ENCODE assay signal across 8 mouse cellular contexts in genomic region chr7:31097583-31098248, GRCm38 (mm10). TPM values are rescaled to one million over a fixed set of nuclear protein-coding genes. Genes with fewer than 3 reads are reported as not detected.
DNase-seq lines count a peak whose midpoint lies in the region; ATAC-seq and TF ChIP-seq lines count a peak whose summit lies in the region.

No protein-coding gene starts in this region.

- H3K27me3 ChIP-seq in heart, embryonic 12.5 days (replicated peaks) = peaks cover 10% of the 10 kb centered on the region; the same call in 1 of the 2 replicates
- 0 out of 2 replicates have a peak, but pooled peaks cover 3% of the 10 kb centered on the region for H3K27me3 ChIP-seq in kidney, embryonic 16.5 days (ENCODE audit: insufficient read depth, low read length)
- H3K27me3 ChIP-seq in liver, adult 2 months (ENCODE audit: control insufficient read depth, insufficient read depth, low read length) = no peaks in the 10 kb centered on the region
- H3K27me3 ChIP-seq in splenic B cell, adult 2 months (ENCODE audit: control insufficient read depth, insufficient read depth, low read length, poor library complexity, severe bottlenecking) = no peaks in the 10 kb centered on the region

- no peaks in the 10 kb centered on the region for H3K79me2 ChIP-seq in liver, adult 2 months (ENCODE audit: control insufficient read depth, insufficient read depth, low read length)

- H3K4me3 ChIP-seq in bone marrow, adult 2 months (replicated peaks; ENCODE audit: control insufficient read depth, low read depth, low read length) = no peak overlapping the region
- no peak overlapping the region for H3K4me3 ChIP-seq in embryonic fibroblast, embryonic 13.5 days (ENCODE audit: insufficient read depth, low read length)
- peak overlapping the region; percentile 27 for H3K4me3 ChIP-seq in heart, embryonic 12.5 days
- peak overlapping the region; percentile 24 for H3K4me3 ChIP-seq in kidney, embryonic 16.5 days (ENCODE audit: low read length)
- no peak overlapping the region for H3K4me3 ChIP-seq in liver, adult 2 months (ENCODE audit: insufficient read depth, low read depth, low read length)

- no peak for TF ChIP-seq POLR2A in bone marrow, adult 2 months (IDR thresholded peaks at IDR 0.05; ENCODE audit: borderline replicate concordance, control insufficient read depth, low read depth, low read length)
- TF ChIP-seq POLR2A in embryonic fibroblast, embryonic 13.5 days (IDR thresholded peaks at IDR 0.05; ENCODE audit: low read depth, low read length) = 0 out of 2 replicates have a peak, but pooled peaks have one; percentile 27
- no peak for TF ChIP-seq POLR2A in liver, adult 2 months (IDR thresholded peaks at IDR 0.05; ENCODE audit: extremely low read depth, insufficient read depth, low read length)

- H3K4me2 ChIP-seq in heart, embryonic 12.5 days = peak overlapping the region; percentile 63
- peak overlapping the region; percentile 46 for H3K4me2 ChIP-seq in kidney, embryonic 16.5 days (replicated peaks; ENCODE audit: low read depth, low read length)

- peak; percentile 96 for TF ChIP-seq CTCF in bone marrow, adult 2 months (IDR thresholded peaks at IDR 0.05; ENCODE audit: control insufficient read depth, insufficient read depth, low read length)
- TF ChIP-seq CTCF in embryonic fibroblast, embryonic 13.5 days (IDR thresholded peaks at IDR 0.05; ENCODE audit: borderline replicate concordance, insufficient read depth, low read length) = peak; percentile 94
- peak; percentile 97 for TF ChIP-seq CTCF in liver, adult 2 months (IDR thresholded peaks at IDR 0.05; ENCODE audit: low read depth, low read length)

- H3K27ac ChIP-seq in bone marrow, adult 2 months (ENCODE audit: control insufficient read depth, insufficient read depth, low read depth, low read length, poor library complexity) = no peak overlapping the region
- H3K27ac ChIP-seq in embryonic fibroblast, embryonic 13.5 days (ENCODE audit: insufficient read depth, low read length) = no peak overlapping the region
- H3K27ac ChIP-seq in heart, embryonic 12.5 days (ENCODE audit: poor library complexity, severe bottlenecking) = no peak overlapping the region
- H3K27ac ChIP-seq in kidney, embryonic 16.5 days (ENCODE audit: low read length) = no peak overlapping the region
- H3K27ac ChIP-seq in liver, adult 2 months (replicated peaks; ENCODE audit: insufficient read depth, low read depth, low read length) = no peak overlapping the region

- no peaks in the 10 kb centered on the region for H3K4me1 ChIP-seq in bone marrow, adult 2 months (ENCODE audit: control insufficient read depth, insufficient read depth, low read length)
- H3K4me1 ChIP-seq in embryonic fibroblast, embryonic 13.5 days (ENCODE audit: control insufficient read depth, insufficient read depth, low read length) = no peaks in the 10 kb centered on the region
- H3K4me1 ChIP-seq in heart, embryonic 12.5 days (replicated peaks) = peaks cover 6% of the 10 kb centered on the region; the same call in 1 of the 2 replicates
- H3K4me1 ChIP-seq in kidney, embryonic 16.5 days (ENCODE audit: insufficient read depth, low read length) = 0 out of 2 replicates have a peak, but pooled peaks cover 3% of the 10 kb centered on the region
- 0 out of 2 replicates have a peak, but pooled peaks cover 1% of the 10 kb centered on the region for H3K4me1 ChIP-seq in liver, adult 2 months (ENCODE audit: control insufficient read depth, insufficient read depth, low read length)

- ATAC-seq in heart, embryonic 12.5 days (ENCODE audit: insufficient number of reproducible peaks, low FRiP score) = peak; percentile 88
- peak; percentile 95 for ATAC-seq in kidney, embryonic 16.5 days (ENCODE audit: low FRiP score, low TSS enrichment)

- no peaks in the 10 kb centered on the region for H3K9me3 ChIP-seq in heart, embryonic 12.5 days (replicated peaks)
- no peaks in the 10 kb centered on the region for H3K9me3 ChIP-seq in kidney, embryonic 16.5 days (ENCODE audit: low read length)

- peak; percentile 80 for DNase-seq in A20 (ENCODE audit: low read depth, low spot score)
- peak; percentile 72 for DNase-seq in liver, adult 2 months (ENCODE audit: extremely low read depth, low read depth, low spot score)
- DNase-seq in naive thymus-derived CD4-positive, alpha-beta T cell, adult 2 months (ENCODE audit: low read depth) = peak; percentile 95
- DNase-seq in splenic B cell, adult 2 months (ENCODE audit: low read depth, low spot score) = peak; percentile 94

- H3K36me3 ChIP-seq in heart, embryonic 12.5 days = no peaks in the 10 kb centered on the region
- H3K36me3 ChIP-seq in kidney, embryonic 16.5 days (ENCODE audit: insufficient read depth, low read length) = no peaks in the 10 kb centered on the region
- peaks cover 30% of the 10 kb centered on the region for H3K36me3 ChIP-seq in liver, adult 2 months (ENCODE audit: control insufficient read depth, insufficient read depth, low read length)
- no peaks in the 10 kb centered on the region for H3K36me3 ChIP-seq in splenic B cell, adult 2 months (ENCODE audit: control insufficient read depth, insufficient read depth, low read length, poor library complexity, severe bottlenecking)

- 45% methylated on average over 20 of the region's 20 CpGs for WGBS in bone marrow, adult 2 months
- WGBS in heart, embryonic 12.5 days = 41% methylated on average over 20 of the region's 20 CpGs
- 32% methylated on average over 19 of the region's 20 CpGs for WGBS in kidney, embryonic 16.5 days
- WGBS in liver, adult 2 months = 53% methylated on average over 20 of the region's 20 CpGs

- 0 out of 2 replicates have a peak overlapping the region, but pooled peaks have one; percentile 46 for H3K9ac ChIP-seq in heart, embryonic 12.5 days
- peak overlapping the region; percentile 35; the same call in 1 of the 2 replicates for H3K9ac ChIP-seq in kidney, embryonic 16.5 days (replicated peaks; ENCODE audit: low read length)
- H3K9ac ChIP-seq in liver, adult 2 months (ENCODE audit: low read depth, low read length) = no peak overlapping the region

RNA-seq across cellular contexts. Expression of gene Hpn, which starts 17.4 kb away (rescaled TPM):
- 38.2 and 59.6 TPM in 2 replicates for polyA plus RNA-seq in bone marrow, adult 2 months (2011; ENCODE audit: insufficient read depth, insufficient read length, low replicate concordance, missing spikeins)
- 0.60 and 0.90 TPM in 2 replicates for polyA plus RNA-seq in embryonic fibroblast, embryonic 13.5 days (2011; ENCODE audit: insufficient read length, low read depth, missing spikeins)
- 1.9 and 2.0 TPM in 2 replicates for polyA plus RNA-seq in heart, embryonic 12.5 days (2016; fragmentation: Nextera tagmentation; extraction: Ambion mirVana)
- 72.9 and 77.0 TPM in 2 replicates for polyA plus RNA-seq in kidney, embryonic 16.5 days (2015; fragmentation: Nextera tagmentation; extraction: Ambion mirVana)
- total RNA-seq in liver, adult 2 months (2014; rRNA removed) = 282 and 327 TPM in 2 replicates
- 883 and 920 TPM in 2 replicates for polyA plus RNA-seq in liver, adult 2 months (2012; rRNA removed)

RNA-seq across cellular contexts. Expression of gene Fxyd3, which starts 21.2 kb away (rescaled TPM):
- not detected in 2 replicates for polyA plus RNA-seq in bone marrow, adult 2 months (2011; ENCODE audit: insufficient read depth, insufficient read length, low replicate concordance, missing spikeins)
- polyA plus RNA-seq in embryonic fibroblast, embryonic 13.5 days (2011; ENCODE audit: insufficient read length, low read depth, missing spikeins) = not detected in 2 replicates
- 0.15 and 0.23 TPM in 2 replicates for polyA plus RNA-seq in heart, embryonic 12.5 days (2016; fragmentation: Nextera tagmentation; extraction: Ambion mirVana)
- 15.0 and 19.0 TPM in 2 replicates for polyA plus RNA-seq in kidney, embryonic 16.5 days (2015; fragmentation: Nextera tagmentation; extraction: Ambion mirVana)
- total RNA-seq in liver, adult 2 months (2014; rRNA removed) = 0.27 and 0.46 TPM in 2 replicates
- polyA plus RNA-seq in liver, adult 2 months (2012; rRNA removed) = 0.50 and 0.83 TPM in 2 replicates

RNA-seq across cellular contexts. Expression of gene Scn1b, which starts 29.1 kb away (rescaled TPM):
- 4.3 and 6.2 TPM in 2 replicates for polyA plus RNA-seq in bone marrow, adult 2 months (2011; ENCODE audit: insufficient read depth, insufficient read length, low replicate concordance, missing spikeins)
- 40.8 and 57.9 TPM in 2 replicates for polyA plus RNA-seq in embryonic fibroblast, embryonic 13.5 days (2011; ENCODE audit: insufficient read length, low read depth, missing spikeins)
- 5.3 and 5.7 TPM in 2 replicates for polyA plus RNA-seq in heart, embryonic 12.5 days (2016; fragmentation: Nextera tagmentation; extraction: Ambion mirVana)
- 1.4 and 1.8 TPM in 2 replicates for polyA plus RNA-seq in kidney, embryonic 16.5 days (2015; fragmentation: Nextera tagmentation; extraction: Ambion mirVana)
- total RNA-seq in liver, adult 2 months (2014; rRNA removed) = 2.4 and 3.5 TPM in 2 replicates
- 4.4 and 7.1 TPM in 2 replicates for polyA plus RNA-seq in liver, adult 2 months (2012; rRNA removed)

RNA-seq across cellular contexts. Expression of gene Lgi4, which starts 38.6 kb away (rescaled TPM):
- polyA plus RNA-seq in bone marrow, adult 2 months (2011; ENCODE audit: insufficient read depth, insufficient read length, low replicate concordance, missing spikeins) = 0.23 and 2.3 TPM in 2 replicates
- polyA plus RNA-seq in embryonic fibroblast, embryonic 13.5 days (2011; ENCODE audit: insufficient read length, low read depth, missing spikeins) = 0.92 and 1.1 TPM in 2 replicates
- 0.14 TPM in 1 of 2 replicates, not detected in the other for polyA plus RNA-seq in heart, embryonic 12.5 days (2016; fragmentation: Nextera tagmentation; extraction: Ambion mirVana)
- 0.32 and 0.33 TPM in 2 replicates for polyA plus RNA-seq in kidney, embryonic 16.5 days (2015; fragmentation: Nextera tagmentation; extraction: Ambion mirVana)
- total RNA-seq in liver, adult 2 months (2014; rRNA removed) = 0.07 and 0.18 TPM in 2 replicates
- 0.04 and 0.09 TPM in 2 replicates for polyA plus RNA-seq in liver, adult 2 months (2012; rRNA removed)

RNA-seq across cellular contexts. Expression of gene Fxyd1, which starts 40.7 kb away (rescaled TPM):
- polyA plus RNA-seq in bone marrow, adult 2 months (2011; ENCODE audit: insufficient read depth, insufficient read length, low replicate concordance, missing spikeins) = 7.8 and 16.2 TPM in 2 replicates
- 10.3 TPM in 1 of 2 replicates, not detected in the other for polyA plus RNA-seq in embryonic fibroblast, embryonic 13.5 days (2011; ENCODE audit: insufficient read length, low read depth, missing spikeins)
- polyA plus RNA-seq in heart, embryonic 12.5 days (2016; fragmentation: Nextera tagmentation; extraction: Ambion mirVana) = 927 and 934 TPM in 2 replicates
- polyA plus RNA-seq in kidney, embryonic 16.5 days (2015; fragmentation: Nextera tagmentation; extraction: Ambion mirVana) = 45.7 and 48.3 TPM in 2 replicates
- total RNA-seq in liver, adult 2 months (2014; rRNA removed) = 127 and 154 TPM in 2 replicates
- 1,507 and 1,555 TPM in 2 replicates for polyA plus RNA-seq in liver, adult 2 months (2012; rRNA removed)

Comparison
In these comparisons a context has a peak if more than half of its experiments do, and no peak if none do; other contexts are left out.
1. H3K4me3 ChIP-seq: peak in heart, embryonic 12.5 days (single experiment) and kidney, embryonic 16.5 days (single experiment); none in bone marrow, adult 2 months (single experiment), embryonic fibroblast, embryonic 13.5 days (single experiment) and liver, adult 2 months (single experiment).
2. RNA of gene Hpn, which starts 17.4 kb away (polyA plus RNA-seq): 883 to 920 TPM in liver, adult 2 months, 72.9 to 77.0 TPM in kidney, embryonic 16.5 days and 38.2 to 59.6 TPM in bone marrow, adult 2 months; 1.9 to 2.0 TPM in heart, embryonic 12.5 days and 0.60 to 0.90 TPM in embryonic fibroblast, embryonic 13.5 days; every median in the first group is over 10 times any median in the second.
3. Peak in every context shown above with its lines, with median percentiles within 50 percentile points of each other: DNase-seq and CTCF ChIP-seq.